Mouse (Mus musculus) fat pad, adult 2 months (tissue): ENCODE data around the gene Gm281.
"Not testable (repeated sequence)": the region's sequence is repeated elsewhere in the genome, so short reads cannot be mapped to it uniquely, and the experiment has no call there.

Source experiments
- DNase-seq: peaks from one replicate; pipeline ENCODE4 v3.0.0-alpha.2; 2011; ENCODE audit warnings: low read depth, low spot score; ENCODE audit errors: extremely low read depth

The Gm281 gene

GRCm38 (mm10) chr14:13914387-13915082 lies at the start of gene Gm281:
Gm281 (minus strand) TSS chr14:13914478.
- no peak for DNase-seq

GRCm38 (mm10) chr14:13963527-13963926 lies 49.2 kb upstream of the Gm281 start:
- DNase-seq: no peak

- no peak for DNase-seq
Observed at GRCm38 (mm10) chr14:13962476-13962875, 48.2 kb upstream of the Gm281 start.

- DNase-seq: no peak
Observed at GRCm38 (mm10) chr14:13961401-13962112, 47.3 kb upstream of the Gm281 start, which contains the start of the genes Atxn7 and Thoc7. Atxn7 (plus strand) TSS chr14:13961440. Thoc7 (minus strand) TSS chr14:13961852.

- no peak for DNase-seq
Observed at GRCm38 (mm10) chr14:13960482-13961325, 46.4 kb upstream of the Gm281 start.

GRCm38 (mm10) chr14:13960079-13960478 lies 45.8 kb upstream of the Gm281 start:
- DNase-seq: no peak

- not testable (repeated sequence) for DNase-seq
Observed at GRCm38 (mm10) chr14:13952151-13952550, 37.9 kb upstream of the Gm281 start.

- no peak for DNase-seq
Observed at GRCm38 (mm10) chr14:13950401-13950800, 36.1 kb upstream of the Gm281 start.

GRCm38 (mm10) chr14:13948345-13948744 lies 34.1 kb upstream of the Gm281 start:
- no peak for DNase-seq

- no peak for DNase-seq
Observed at GRCm38 (mm10) chr14:13944686-13945085, 30.4 kb upstream of the Gm281 start.

GRCm38 (mm10) chr14:13934052-13934371 lies 19.7 kb upstream of the Gm281 start:
- no peak for DNase-seq

- DNase-seq: no peak
Observed at GRCm38 (mm10) chr14:13933290-13934051, 19.2 kb upstream of the Gm281 start.

- no peak for DNase-seq
Observed at GRCm38 (mm10) chr14:13917630-13918029, 3.4 kb upstream of the Gm281 start.

- DNase-seq: no peak
Observed at GRCm38 (mm10) chr14:13917208-13917607, 2.9 kb upstream of the Gm281 start.

GRCm38 (mm10) chr14:13915207-13915606 lies 929 bp upstream of the Gm281 start:
- no peak for DNase-seq

- DNase-seq: no peak
Observed at GRCm38 (mm10) chr14:13910148-13910547, 4.1 kb downstream of the Gm281 start.

GRCm38 (mm10) chr14:13907145-13907544 lies 7.1 kb downstream of the Gm281 start:
- DNase-seq: no peak

- no peak for DNase-seq
Observed at GRCm38 (mm10) chr14:13906461-13906860, 7.8 kb downstream of the Gm281 start.

GRCm38 (mm10) chr14:13901611-13902067 lies 12.6 kb downstream of the Gm281 start:
- no peak for DNase-seq

GRCm38 (mm10) chr14:13895198-13895597 lies 19.1 kb downstream of the Gm281 start:
- no peak for DNase-seq

GRCm38 (mm10) chr14:13893748-13894147 lies 20.5 kb downstream of the Gm281 start:
- DNase-seq: no peak
